Mouse (Mus musculus) embryonic facial prominence, embryonic 15.5 days (tissue): ENCODE measurements at regions not wholly inside any gene's neighbourhood (a gene's known extent, or its start where the extent isn't known, plus 50 kb on each side); places are given as distances from the start of the nearest gene placed in this dataset.

Experiments
- ATAC-seq: fragments of 200-750 bp; cut with Nextera tagmentation; 2 replicates; pipeline ENCODE4 v1.8.0; 2017; ENCODE audit warnings: low read depth, moderate TSS enrichment; ENCODE audit not compliant: insufficient number of reproducible peaks, low FRiP score, low TSS enrichment
- H3K27ac ChIP-seq: fragments of 300-500 bp; sonication (generic); replicated peaks from 2 replicates; pipeline ENCODE4 v1.5.1; 2015; ENCODE audit warnings: mild to moderate bottlenecking, inconsistent platforms
- H3K27me3 ChIP-seq: fragments of 300-500 bp; sonication (generic); 2 replicates; pipeline ENCODE4 v1.6.1; 2015; ENCODE audit warnings: inconsistent platforms
- H3K36me3 ChIP-seq: fragments of 300-500 bp; sonication (generic); 2 replicates; pipeline ENCODE4 v1.6.1; 2015; ENCODE audit warnings: mild to moderate bottlenecking, inconsistent platforms
- H3K4me1 ChIP-seq: fragments of 300-500 bp; sonication (generic); 2 replicates; pipeline ENCODE4 v1.6.1; 2015; ENCODE audit warnings: inconsistent platforms
- H3K4me2 ChIP-seq: fragments of 300-500 bp; sonication (generic); replicated peaks from 2 replicates; pipeline ENCODE4 v1.6.1; 2015; ENCODE audit warnings: mild to moderate bottlenecking, inconsistent platforms
- H3K4me3 ChIP-seq: fragments of 300-500 bp; sonication (generic); replicated peaks from 2 replicates; pipeline ENCODE4 v1.5.1; 2015; ENCODE audit warnings: mild to moderate bottlenecking, inconsistent platforms
- H3K9ac ChIP-seq: fragments of 300-500 bp; sonication (generic); 2 replicates; pipeline ENCODE4 v1.6.1; 2015; ENCODE audit warnings: inconsistent platforms
- H3K9me3 ChIP-seq: fragments of 300-500 bp; sonication (generic); replicated peaks from 2 replicates; pipeline ENCODE4 v1.6.1; 2016; ENCODE audit warnings: inconsistent platforms
- WGBS: fragments of 180-500 bp; shearing (Covaris S2); methylation state at CpG from one replicate; pipeline ENCODE4 v1.1.7; 2015; 5-methylcytosine and 5-hydroxymethylcytosine counted together

GRCm38 (mm10) chr13:60527806-60528205 is 73.9 kb upstream of the Dapk1 start:
- no peak overlapping the region for H3K9ac ChIP-seq
- H3K36me3 ChIP-seq, result no peaks in the 10 kb centered on the region
- H3K4me2 ChIP-seq, result no peak overlapping the region
- no peak for ATAC-seq
- H3K27ac ChIP-seq, result no peak overlapping the region
- H3K9me3 ChIP-seq, result no peaks in the 10 kb centered on the region
- H3K4me3 ChIP-seq, result no peak overlapping the region
- H3K27me3 ChIP-seq, result no peaks in the 10 kb centered on the region
- 0 out of 2 replicates have a peak, but pooled peaks cover 5% of the 10 kb centered on the region for H3K4me1 ChIP-seq
- WGBS, result 73% methylated on average over 2 of the region's 2 CpGs

- H3K4me1 ChIP-seq, result 0 out of 2 replicates have a peak, but pooled peaks cover 2% of the 10 kb centered on the region
- H3K27me3 ChIP-seq, result no peaks in the 10 kb centered on the region
- no peak overlapping the region for H3K4me3 ChIP-seq
- H3K9ac ChIP-seq, result no peak overlapping the region
- no peaks in the 10 kb centered on the region for H3K36me3 ChIP-seq
- H3K27ac ChIP-seq, result no peak overlapping the region
- H3K4me2 ChIP-seq, result no peak overlapping the region
- no peak for ATAC-seq
- H3K9me3 ChIP-seq, result no peaks in the 10 kb centered on the region
- WGBS, result 62% methylated on average over 1 of the region's 1 CpGs
Measured at GRCm38 (mm10) chr13:60528819-60529218, 72.9 kb upstream of the Dapk1 start.

GRCm38 (mm10) chr13:60529381-60530069 is 72.2 kb upstream of the Dapk1 start:
- WGBS, result 17% methylated on average over 6 of the region's 6 CpGs
- H3K4me3 ChIP-seq, result no peak overlapping the region
- ATAC-seq, result no peak
- no peak overlapping the region for H3K27ac ChIP-seq
- no peaks in the 10 kb centered on the region for H3K36me3 ChIP-seq
- H3K9me3 ChIP-seq, result no peaks in the 10 kb centered on the region
- H3K4me1 ChIP-seq, result 0 out of 2 replicates have a peak, but pooled peaks cover 7% of the 10 kb centered on the region
- no peak overlapping the region for H3K4me2 ChIP-seq
- H3K9ac ChIP-seq, result no peak overlapping the region
- no peaks in the 10 kb centered on the region for H3K27me3 ChIP-seq

GRCm38 (mm10) chr13:60533871-60534427 is 67.8 kb upstream of the Dapk1 start:
- Histone ChIP-seq H3K27me3 (no peaks in the 10 kb centered on the region), H3K4me1 (0 out of 2 replicates have a peak, but pooled peaks cover 7% of the 10 kb centered on the region), H3K9me3 (no peaks in the 10 kb centered on the region), H3K27ac (no peak overlapping the region), H3K4me2 (no peak overlapping the region), H3K4me3 (no peak overlapping the region), H3K36me3 (no peaks in the 10 kb centered on the region), H3K9ac (no peak overlapping the region)
- no peak for ATAC-seq
- 63% methylated on average over 8 of the region's 8 CpGs for WGBS

- Histone ChIP-seq H3K4me2 (no peak overlapping the region), H3K36me3 (no peaks in the 10 kb centered on the region), H3K27ac (no peak overlapping the region), H3K9ac (no peak overlapping the region), H3K9me3 (no peaks in the 10 kb centered on the region), H3K4me1 (0 out of 2 replicates have a peak, but pooled peaks cover 7% of the 10 kb centered on the region), H3K27me3 (no peaks in the 10 kb centered on the region), H3K4me3 (no peak overlapping the region)
- ATAC-seq, result no peak
- 44% methylated on average over 3 of the region's 3 CpGs for WGBS
Measured at GRCm38 (mm10) chr13:60534501-60534900, 67.2 kb upstream of the Dapk1 start.

GRCm38 (mm10) chr13:60535045-60535444 is 66.7 kb upstream of the Dapk1 start:
- H3K4me2 ChIP-seq, result no peak overlapping the region
- H3K9me3 ChIP-seq, result no peaks in the 10 kb centered on the region
- H3K36me3 ChIP-seq, result no peaks in the 10 kb centered on the region
- H3K4me1 ChIP-seq, result 0 out of 2 replicates have a peak, but pooled peaks cover 7% of the 10 kb centered on the region
- 56% methylated on average over 7 of the region's 7 CpGs for WGBS
- no peak overlapping the region for H3K9ac ChIP-seq
- no peak overlapping the region for H3K4me3 ChIP-seq
- no peak overlapping the region for H3K27ac ChIP-seq
- no peaks in the 10 kb centered on the region for H3K27me3 ChIP-seq
- ATAC-seq, result no peak

GRCm38 (mm10) chr13:60536725-60537124 is 65.0 kb upstream of the Dapk1 start:
- Histone ChIP-seq H3K9me3 (no peaks in the 10 kb centered on the region), H3K4me3 (no peak overlapping the region), H3K4me1 (0 out of 2 replicates have a peak, but pooled peaks cover 7% of the 10 kb centered on the region), H3K36me3 (no peaks in the 10 kb centered on the region), H3K27ac (no peak overlapping the region), H3K27me3 (no peaks in the 10 kb centered on the region), H3K9ac (no peak overlapping the region), H3K4me2 (no peak overlapping the region)
- ATAC-seq, result no peak
- 79% methylated on average over 5 of the region's 5 CpGs for WGBS

- Histone ChIP-seq H3K4me3 (no peak overlapping the region), H3K36me3 (no peaks in the 10 kb centered on the region), H3K9me3 (no peaks in the 10 kb centered on the region), H3K4me1 (0 out of 2 replicates have a peak, but pooled peaks cover 7% of the 10 kb centered on the region), H3K27me3 (no peaks in the 10 kb centered on the region), H3K4me2 (no peak overlapping the region), H3K27ac (no peak overlapping the region), H3K9ac (no peak overlapping the region)
- 64% methylated on average over 8 of the region's 8 CpGs for WGBS
- no peak for ATAC-seq
Measured at GRCm38 (mm10) chr13:60538110-60538509, 63.6 kb upstream of the Dapk1 start.

GRCm38 (mm10) chr13:60541165-60541564 is 60.6 kb upstream of the Dapk1 start:
- Histone ChIP-seq H3K4me3 (no peak overlapping the region), H3K4me1 (no peaks in the 10 kb centered on the region), H3K27me3 (no peaks in the 10 kb centered on the region), H3K9me3 (no peaks in the 10 kb centered on the region), H3K9ac (no peak overlapping the region), H3K27ac (no peak overlapping the region), H3K36me3 (no peaks in the 10 kb centered on the region), H3K4me2 (no peak overlapping the region)
- 91% methylated on average over 5 of the region's 5 CpGs for WGBS
- ATAC-seq, result no peak

- no peak for ATAC-seq
- WGBS, result 78% methylated on average over 3 of the region's 3 CpGs
- H3K27ac ChIP-seq, result no peak overlapping the region
- no peaks in the 10 kb centered on the region for H3K36me3 ChIP-seq
- no peaks in the 10 kb centered on the region for H3K27me3 ChIP-seq
- no peak overlapping the region for H3K9ac ChIP-seq
- H3K4me1 ChIP-seq, result no peaks in the 10 kb centered on the region
- no peaks in the 10 kb centered on the region for H3K9me3 ChIP-seq
- no peak overlapping the region for H3K4me2 ChIP-seq
- no peak overlapping the region for H3K4me3 ChIP-seq
Measured at GRCm38 (mm10) chr13:60544363-60544762, 57.4 kb upstream of the Dapk1 start.

- 64% methylated on average over 2 of the region's 2 CpGs for WGBS
- ATAC-seq, result no peak
Measured at GRCm38 (mm10) chr13:60545999-60546733, 55.6 kb upstream of the Dapk1 start.

More at GRCm38 (mm10) chr13:60545999-60546733, 55.6 kb upstream of the Dapk1 start:
- H3K4me2 ChIP-seq, result no peak overlapping the region
- H3K9me3 ChIP-seq, result no peaks in the 10 kb centered on the region
- no peaks in the 10 kb centered on the region for H3K36me3 ChIP-seq
- H3K4me1 ChIP-seq, result no peaks in the 10 kb centered on the region
- H3K27me3 ChIP-seq, result no peaks in the 10 kb centered on the region
- H3K9ac ChIP-seq, result no peak overlapping the region
- H3K4me3 ChIP-seq, result no peak overlapping the region
- H3K27ac ChIP-seq, result no peak overlapping the region
